Mouse (Mus musculus): ENCODE measurements around the gene Slc50a1. TPM values are rescaled to one million over a fixed set of nuclear protein-coding genes. Genes with fewer than 3 reads are reported as not detected.

Slc50a1 gene
- polyA plus RNA-seq, 1 experiment from 2014 or later, result 81.7 TPM

DNA sequence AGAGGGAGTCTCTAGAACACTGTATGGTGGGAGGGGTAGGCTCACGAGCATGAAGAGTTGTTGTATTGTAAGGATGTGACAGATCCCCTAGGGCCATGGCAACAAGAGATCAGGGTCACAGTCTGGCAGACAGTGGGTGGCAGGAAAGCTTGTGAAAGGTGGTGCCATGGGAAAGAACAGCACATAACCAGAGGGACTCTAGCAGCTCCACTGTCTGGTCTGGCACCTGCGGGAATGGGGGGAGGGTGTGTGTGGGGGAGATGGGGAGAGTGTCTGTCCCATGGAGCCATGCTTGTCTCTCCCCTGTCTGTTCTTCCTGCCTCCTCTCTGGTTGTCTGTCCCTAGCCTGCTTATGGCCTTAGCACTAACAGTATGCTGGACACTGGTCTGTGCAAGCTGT lies 15.2 kb upstream of the Slc50a1 start:
- no peaks in the 10 kb centered on the region for H3K9me3 ChIP-seq (replicated peaks; ENCODE audit: control insufficient read depth, low read length)
- no peak overlapping the region for H3K4me3 ChIP-seq (replicated peaks; ENCODE audit: low read length)
- H3K36me3 ChIP-seq (ENCODE audit: control insufficient read depth, insufficient read depth, low read length), result no peaks in the 10 kb centered on the region
- no peak for ATAC-seq (ENCODE audit: insufficient read depth, low FRiP score)
- peaks cover 4% of the 10 kb centered on the region for H3K4me1 ChIP-seq (ENCODE audit: control insufficient read depth, insufficient read depth, low read length)
- H3K27ac ChIP-seq (ENCODE audit: low read length), result no peak overlapping the region
- no peak overlapping the region for H3K4me2 ChIP-seq (ENCODE audit: low read depth, low read length)
- H3K9ac ChIP-seq (ENCODE audit: low read length), result no peak overlapping the region
- H3K27me3 ChIP-seq (ENCODE audit: control insufficient read depth, insufficient read depth, low read length), result no peaks in the 10 kb centered on the region
- WGBS, result 61% methylated on average over 2 of the region's 2 CpGs

DNA sequence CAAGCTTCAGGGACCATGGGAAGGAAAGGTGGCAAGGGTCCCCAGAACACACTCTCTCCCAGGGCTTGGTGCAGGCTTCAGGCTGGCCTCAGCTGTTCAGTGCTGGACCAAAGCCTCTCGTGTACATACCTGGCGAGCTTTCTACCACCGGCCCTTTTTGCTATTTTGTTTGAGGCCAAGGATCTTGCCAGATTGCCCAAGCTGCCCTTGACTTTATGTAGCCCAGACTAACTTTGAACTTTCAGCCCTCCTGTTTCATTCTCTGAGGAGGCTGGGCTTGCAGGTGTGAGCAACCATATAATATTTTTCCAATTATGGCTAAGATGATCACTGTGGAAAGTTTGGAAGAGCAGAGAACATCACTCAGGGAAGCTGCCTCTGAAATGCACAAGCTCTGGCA lies 13.9 kb upstream of the Slc50a1 start:
- Histone ChIP-seq H3K4me2 (ENCODE audit: low read depth, low read length) (no peak overlapping the region), H3K4me3 (replicated peaks; ENCODE audit: low read length) (no peak overlapping the region), H3K9ac (ENCODE audit: low read length) (no peak overlapping the region), H3K36me3 (ENCODE audit: control insufficient read depth, insufficient read depth, low read length) (no peaks in the 10 kb centered on the region), H3K9me3 (replicated peaks; ENCODE audit: control insufficient read depth, low read length) (no peaks in the 10 kb centered on the region), H3K27me3 (ENCODE audit: control insufficient read depth, insufficient read depth, low read length) (no peaks in the 10 kb centered on the region), H3K27ac (ENCODE audit: low read length) (no peak overlapping the region), H3K4me1 (ENCODE audit: control insufficient read depth, insufficient read depth, low read length) (peaks cover 10% of the 10 kb centered on the region)
- ATAC-seq (ENCODE audit: insufficient read depth, low FRiP score), result no peak
- 79% methylated on average over 3 of the region's 3 CpGs for WGBS

- Histone ChIP-seq H3K27ac (ENCODE audit: low read length) (no peak overlapping the region; the same call in 1 of the 2 replicates), H3K4me1 (ENCODE audit: control insufficient read depth, insufficient read depth, low read length) (peaks cover 23% of the 10 kb centered on the region), H3K4me3 (replicated peaks; ENCODE audit: low read length) (no peak overlapping the region), H3K36me3 (ENCODE audit: control insufficient read depth, insufficient read depth, low read length) (no peaks in the 10 kb centered on the region), H3K27me3 (ENCODE audit: control insufficient read depth, insufficient read depth, low read length) (no peaks in the 10 kb centered on the region), H3K9ac (ENCODE audit: low read length) (0 out of 2 replicates have a peak overlapping the region, but pooled peaks have one; percentile 36), H3K9me3 (replicated peaks; ENCODE audit: control insufficient read depth, low read length) (no peaks in the 10 kb centered on the region), H3K4me2 (ENCODE audit: low read depth, low read length) (no peak overlapping the region)
- ATAC-seq (ENCODE audit: insufficient read depth, low FRiP score), result no peak
- WGBS, result 17% methylated on average over 4 of the region's 4 CpGs
Observed at GRCm38 (mm10) chr3:89282291-89282643, 11.9 kb upstream of the Slc50a1 start.

- Histone ChIP-seq H3K9ac (ENCODE audit: low read length) (peak overlapping the region; percentile 78), H3K4me1 (ENCODE audit: control insufficient read depth, insufficient read depth, low read length) (peaks cover 27% of the 10 kb centered on the region), H3K4me2 (ENCODE audit: low read depth, low read length) (peak overlapping the region; percentile 98), H3K27me3 (ENCODE audit: control insufficient read depth, insufficient read depth, low read length) (no peaks in the 10 kb centered on the region), H3K27ac (ENCODE audit: low read length) (peak overlapping the region; percentile 88), H3K4me3 (replicated peaks; ENCODE audit: low read length) (peak overlapping the region; percentile 62), H3K9me3 (replicated peaks; ENCODE audit: control insufficient read depth, low read length) (no peaks in the 10 kb centered on the region), H3K36me3 (ENCODE audit: control insufficient read depth, insufficient read depth, low read length) (no peaks in the 10 kb centered on the region)
- no peak for ATAC-seq (ENCODE audit: insufficient read depth, low FRiP score)
- 13% methylated on average over 20 of the region's 20 CpGs for WGBS
Observed at GRCm38 (mm10) chr3:89281579-89282290, 11.4 kb upstream of the Slc50a1 start.

DNA sequence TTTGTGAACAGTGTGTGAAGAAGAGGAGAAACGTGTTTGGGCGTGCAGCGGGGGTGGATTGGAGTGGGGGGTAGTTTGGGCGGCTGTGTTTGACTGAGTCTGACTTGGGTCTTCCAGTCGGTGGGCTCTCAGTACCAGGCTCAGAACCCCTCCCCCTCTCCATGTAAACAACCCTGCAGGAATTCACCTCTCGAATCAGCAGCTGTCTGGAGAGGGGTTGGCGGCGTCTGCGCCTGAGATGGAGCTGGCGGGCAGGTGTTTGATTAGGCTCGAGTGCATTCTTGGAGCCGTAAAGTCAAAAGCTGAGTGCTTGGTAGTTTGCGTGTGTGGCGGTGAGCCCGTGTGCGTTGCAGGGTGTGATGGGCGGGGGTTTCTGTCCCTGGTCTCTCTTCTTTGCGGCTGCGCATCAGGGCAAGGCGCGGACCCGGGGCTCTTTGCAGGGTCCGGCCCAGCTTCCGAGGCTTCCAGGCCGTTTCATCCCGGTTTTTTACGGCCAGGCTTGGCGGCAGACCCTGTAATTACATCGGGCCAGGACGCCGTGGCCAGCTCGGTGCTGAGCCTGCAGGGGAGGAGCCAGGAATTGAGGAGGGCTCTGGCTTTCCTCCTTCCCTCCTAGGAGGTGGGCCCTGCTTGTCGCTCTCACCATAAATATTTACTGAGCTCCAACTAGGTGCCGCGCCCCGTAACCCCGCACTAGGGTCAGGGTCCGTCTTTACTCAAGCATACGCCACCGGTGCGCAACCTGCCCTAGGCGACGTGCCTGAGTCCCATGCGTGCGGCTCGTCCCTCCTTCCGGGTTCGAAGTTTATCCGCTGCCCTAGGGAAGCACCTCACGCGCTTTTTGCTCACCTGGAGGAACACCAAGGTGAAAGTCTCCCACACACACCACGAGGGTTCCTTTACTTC lies 10.5 kb upstream of the Slc50a1 start, which contains the start of gene Efna1:
Gene Efna1, minus strand, starts transcription at position 537 of the 906 bp plus-strand sequence.
- Histone ChIP-seq H3K4me3 (replicated peaks; ENCODE audit: low read length) (peak within 1 kb of the TSS; percentile 62), H3K27me3 (ENCODE audit: control insufficient read depth, insufficient read depth, low read length) (no peaks in the 10 kb centered on the region), H3K27ac (ENCODE audit: low read length) (peak within 1 kb of the TSS; percentile 88), H3K4me1 (ENCODE audit: control insufficient read depth, insufficient read depth, low read length) (peaks cover 33% of the 10 kb centered on the region), H3K4me2 (ENCODE audit: low read depth, low read length) (peak within 1 kb of the TSS; percentile 98), H3K9ac (ENCODE audit: low read length) (peak within 1 kb of the TSS; percentile 78), H3K9me3 (replicated peaks; ENCODE audit: control insufficient read depth, low read length) (no peaks in the 10 kb centered on the region), H3K36me3 (ENCODE audit: control insufficient read depth, insufficient read depth, low read length) (no peaks in the 10 kb centered on the region)
- WGBS, result 1% methylated on average over 52 of the region's 52 CpGs
- peak; percentile 68 for ATAC-seq (ENCODE audit: insufficient read depth, low FRiP score)

DNA sequence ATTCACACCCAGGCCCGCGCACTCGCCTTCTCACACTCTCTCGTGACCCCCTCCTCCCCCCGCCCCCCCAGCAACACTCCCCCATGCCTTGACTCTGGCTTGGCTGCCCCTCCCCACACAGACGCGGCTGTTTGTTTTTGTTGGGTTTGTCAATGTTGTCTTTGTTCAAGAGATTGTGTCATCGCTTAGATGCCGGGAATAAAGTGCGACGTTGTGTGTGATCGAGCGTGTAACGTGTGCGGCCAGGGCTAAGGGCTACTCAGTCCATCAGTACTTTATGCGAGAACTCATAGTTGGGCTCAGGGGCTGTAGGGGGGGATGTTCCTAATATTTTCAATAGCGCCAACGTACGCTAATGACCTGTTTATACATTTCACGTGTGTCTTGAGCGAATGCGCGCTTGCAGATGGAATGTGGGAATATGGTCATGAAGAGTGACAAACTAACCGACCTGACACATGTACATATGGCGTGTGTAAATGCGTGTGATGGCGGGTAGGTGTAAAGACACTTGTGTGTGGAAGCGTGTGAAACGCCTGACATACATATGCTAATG lies 9.8 kb upstream of the Slc50a1 start:
- H3K4me3 ChIP-seq (replicated peaks; ENCODE audit: low read length), result peak overlapping the region; percentile 62
- H3K27ac ChIP-seq (ENCODE audit: low read length), result peak overlapping the region; percentile 88
- no peaks in the 10 kb centered on the region for H3K36me3 ChIP-seq (ENCODE audit: control insufficient read depth, insufficient read depth, low read length)
- H3K9ac ChIP-seq (ENCODE audit: low read length), result peak overlapping the region; percentile 78
- H3K4me2 ChIP-seq (ENCODE audit: low read depth, low read length), result peak overlapping the region; percentile 98
- WGBS, result under 1% methylated on average over 29 of the region's 29 CpGs
- peaks cover 33% of the 10 kb centered on the region for H3K4me1 ChIP-seq (ENCODE audit: control insufficient read depth, insufficient read depth, low read length)
- peak; percentile 0; the same call in 1 of the 2 replicates for ATAC-seq (ENCODE audit: insufficient read depth, low FRiP score)
- no peaks in the 10 kb centered on the region for H3K9me3 ChIP-seq (replicated peaks; ENCODE audit: control insufficient read depth, low read length)
- no peaks in the 10 kb centered on the region for H3K27me3 ChIP-seq (ENCODE audit: control insufficient read depth, insufficient read depth, low read length)

GRCm38 (mm10) chr3:89279153-89279890 lies 9.0 kb upstream of the Slc50a1 start:
- H3K27me3 ChIP-seq (ENCODE audit: control insufficient read depth, insufficient read depth, low read length), result no peaks in the 10 kb centered on the region
- peak; percentile 83 for ATAC-seq (ENCODE audit: insufficient read depth, low FRiP score)
- no peaks in the 10 kb centered on the region for H3K9me3 ChIP-seq (replicated peaks; ENCODE audit: control insufficient read depth, low read length)
- peak overlapping the region; percentile 78 for H3K9ac ChIP-seq (ENCODE audit: low read length)
- no peaks in the 10 kb centered on the region; the same call in 1 of the 2 replicates for H3K36me3 ChIP-seq (ENCODE audit: control insufficient read depth, insufficient read depth, low read length)
- H3K27ac ChIP-seq (ENCODE audit: low read length), result peak overlapping the region; percentile 88
- peaks cover 33% of the 10 kb centered on the region for H3K4me1 ChIP-seq (ENCODE audit: control insufficient read depth, insufficient read depth, low read length)
- H3K4me2 ChIP-seq (ENCODE audit: low read depth, low read length), result peak overlapping the region; percentile 98
- 2% methylated on average over 35 of the region's 35 CpGs for WGBS
- peak overlapping the region; percentile 62 for H3K4me3 ChIP-seq (replicated peaks; ENCODE audit: low read length)

DNA sequence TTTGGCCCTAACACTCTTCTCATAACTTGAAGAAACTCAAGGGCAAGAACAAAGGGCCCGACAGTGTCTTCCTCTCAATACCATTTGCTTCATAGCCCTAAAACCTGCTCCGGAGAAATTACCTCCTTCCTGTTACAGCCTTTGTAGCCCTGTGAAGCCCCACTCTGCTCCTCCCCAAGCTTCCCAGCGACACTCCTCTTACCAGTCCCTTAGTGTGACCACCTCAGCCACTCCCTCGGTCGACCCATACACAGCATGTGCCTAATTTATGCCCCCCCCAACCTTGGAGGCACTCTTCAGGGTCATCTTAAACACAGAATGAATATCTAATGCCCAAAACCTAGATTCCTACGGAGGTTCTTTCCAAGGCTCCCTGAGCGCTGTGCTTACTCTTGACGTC lies 8.3 kb upstream of the Slc50a1 start:
- peak overlapping the region; percentile 98 for H3K4me2 ChIP-seq (ENCODE audit: low read depth, low read length)
- H3K27ac ChIP-seq (ENCODE audit: low read length), result peak overlapping the region; percentile 88
- no peaks in the 10 kb centered on the region; the same call in 1 of the 2 replicates for H3K36me3 ChIP-seq (ENCODE audit: control insufficient read depth, insufficient read depth, low read length)
- 17% methylated on average over 8 of the region's 8 CpGs for WGBS
- H3K27me3 ChIP-seq (ENCODE audit: control insufficient read depth, insufficient read depth, low read length), result no peaks in the 10 kb centered on the region
- H3K4me3 ChIP-seq (replicated peaks; ENCODE audit: low read length), result peak overlapping the region; percentile 62
- H3K9ac ChIP-seq (ENCODE audit: low read length), result peak overlapping the region; percentile 78
- H3K4me1 ChIP-seq (ENCODE audit: control insufficient read depth, insufficient read depth, low read length), result peaks cover 33% of the 10 kb centered on the region
- H3K9me3 ChIP-seq (replicated peaks; ENCODE audit: control insufficient read depth, low read length), result no peaks in the 10 kb centered on the region
- no peak for ATAC-seq (ENCODE audit: insufficient read depth, low FRiP score)

Data from stomach, embryonic 16.5 days (tissue).